Mouse (Mus musculus): ENCODE results near the gene Slc2a13. TPM values are rescaled to one million over a fixed set of nuclear protein-coding genes. Genes with fewer than 3 reads are reported as not detected.
A peak's percentile ranks its signal among the peaks of the same experiment; 100 is the strongest.

The Slc2a13 gene
- polyA plus RNA-seq, 1 experiment from 2014 or later, result 0.44 TPM

GRCm38 (mm10) chr15:91477766-91478165 is 95.3 kb downstream of the Slc2a13 start:
- peak; percentile 34 for DNase-seq (ENCODE audit: low spot score)
- WGBS, result 32% methylated on average over 5 of the region's 5 CpGs
- no peak for ATAC-seq (replicated peaks; ENCODE audit: low FRiP score)

GRCm38 (mm10) chr15:91473690-91474409 is 99.2 kb downstream of the Slc2a13 start:
- H3K36me3 ChIP-seq (ENCODE audit: control insufficient read depth, insufficient read depth, low read length), result no peaks in the 10 kb centered on the region
- no peak overlapping the region for H3K4me2 ChIP-seq
- no peaks in the 10 kb centered on the region for H3K4me1 ChIP-seq (replicated peaks; ENCODE audit: control insufficient read depth, insufficient read depth, low read length)
- H3K9ac ChIP-seq (ENCODE audit: low read depth, low read length), result no peak overlapping the region
- 72% methylated on average over 2 of the region's 2 CpGs for WGBS
- no peak overlapping the region for H3K4me3 ChIP-seq (ENCODE audit: low read depth, low read length)
- H3K27ac ChIP-seq (ENCODE audit: low read depth, low read length), result no peak overlapping the region
- no peaks in the 10 kb centered on the region for H3K9me3 ChIP-seq (ENCODE audit: control insufficient read depth, low read length)
- DNase-seq (ENCODE audit: low spot score), result no peak
- no peaks in the 10 kb centered on the region for H3K27me3 ChIP-seq (replicated peaks; ENCODE audit: control insufficient read depth, insufficient read depth, low read length)
- no peak for ATAC-seq (replicated peaks; ENCODE audit: low FRiP score)

More at GRCm38 (mm10) chr15:91477766-91478165, 95.3 kb downstream of the Slc2a13 start:
- Histone ChIP-seq H3K27ac (ENCODE audit: low read depth, low read length) (no peak overlapping the region), H3K4me1 (replicated peaks; ENCODE audit: control insufficient read depth, insufficient read depth, low read length) (no peaks in the 10 kb centered on the region), H3K4me2 (no peak overlapping the region), H3K9me3 (ENCODE audit: control insufficient read depth, low read length) (no peaks in the 10 kb centered on the region), H3K36me3 (ENCODE audit: control insufficient read depth, insufficient read depth, low read length) (no peaks in the 10 kb centered on the region), H3K9ac (ENCODE audit: low read depth, low read length) (no peak overlapping the region), H3K27me3 (replicated peaks; ENCODE audit: control insufficient read depth, insufficient read depth, low read length) (no peaks in the 10 kb centered on the region), H3K4me3 (ENCODE audit: low read depth, low read length) (no peak overlapping the region)

GRCm38 (mm10) chr15:91465331-91465730 is 107.7 kb downstream of the Slc2a13 start:
- H3K9me3 ChIP-seq (ENCODE audit: control insufficient read depth, low read length), result no peaks in the 10 kb centered on the region
- WGBS, result 73% methylated on average over 3 of the region's 3 CpGs
- H3K27ac ChIP-seq (ENCODE audit: low read depth, low read length), result no peak overlapping the region
- H3K27me3 ChIP-seq (replicated peaks; ENCODE audit: control insufficient read depth, insufficient read depth, low read length), result no peaks in the 10 kb centered on the region
- H3K36me3 ChIP-seq (ENCODE audit: control insufficient read depth, insufficient read depth, low read length), result no peaks in the 10 kb centered on the region
- no peak for DNase-seq (ENCODE audit: low spot score)
- no peak overlapping the region for H3K4me3 ChIP-seq (ENCODE audit: low read depth, low read length)
- no peak for ATAC-seq (replicated peaks; ENCODE audit: low FRiP score)
- H3K9ac ChIP-seq (ENCODE audit: low read depth, low read length), result no peak overlapping the region
- H3K4me1 ChIP-seq (replicated peaks; ENCODE audit: control insufficient read depth, insufficient read depth, low read length), result no peaks in the 10 kb centered on the region
- H3K4me2 ChIP-seq, result no peak overlapping the region

GRCm38 (mm10) chr15:91463857-91464435 is 109.1 kb downstream of the Slc2a13 start:
- Histone ChIP-seq H3K36me3 (ENCODE audit: control insufficient read depth, insufficient read depth, low read length) (no peaks in the 10 kb centered on the region), H3K27ac (ENCODE audit: low read depth, low read length) (no peak overlapping the region), H3K27me3 (replicated peaks; ENCODE audit: control insufficient read depth, insufficient read depth, low read length) (no peaks in the 10 kb centered on the region), H3K4me1 (replicated peaks; ENCODE audit: control insufficient read depth, insufficient read depth, low read length) (no peaks in the 10 kb centered on the region), H3K9ac (ENCODE audit: low read depth, low read length) (no peak overlapping the region), H3K9me3 (ENCODE audit: control insufficient read depth, low read length) (no peaks in the 10 kb centered on the region), H3K4me3 (ENCODE audit: low read depth, low read length) (no peak overlapping the region), H3K4me2 (no peak overlapping the region)
- ATAC-seq (replicated peaks; ENCODE audit: low FRiP score) (no peak), DNase-seq (ENCODE audit: low spot score) (no peak)
- 79% methylated on average over 10 of the region's 10 CpGs for WGBS

- Histone ChIP-seq H3K36me3 (ENCODE audit: control insufficient read depth, insufficient read depth, low read length) (no peaks in the 10 kb centered on the region), H3K4me1 (replicated peaks; ENCODE audit: control insufficient read depth, insufficient read depth, low read length) (no peaks in the 10 kb centered on the region), H3K9ac (ENCODE audit: low read depth, low read length) (no peak overlapping the region), H3K27ac (ENCODE audit: low read depth, low read length) (no peak overlapping the region), H3K4me2 (no peak overlapping the region), H3K4me3 (ENCODE audit: low read depth, low read length) (no peak overlapping the region), H3K27me3 (replicated peaks; ENCODE audit: control insufficient read depth, insufficient read depth, low read length) (no peaks in the 10 kb centered on the region), H3K9me3 (ENCODE audit: control insufficient read depth, low read length) (no peaks in the 10 kb centered on the region)
- 75% methylated on average over 16 of the region's 16 CpGs for whole genome bisulfite sequencing
- ATAC-seq (replicated peaks; ENCODE audit: low FRiP score), result no peak
- DNase-seq (ENCODE audit: low spot score), result no peak
Observed at GRCm38 (mm10) chr15:91463026-91463661, 109.9 kb downstream of the Slc2a13 start.

GRCm38 (mm10) chr15:91461940-91462339 is 111.1 kb downstream of the Slc2a13 start:
- H3K9me3 ChIP-seq (ENCODE audit: control insufficient read depth, low read length), result no peaks in the 10 kb centered on the region
- no peak for DNase-seq (ENCODE audit: low spot score)
- H3K36me3 ChIP-seq (ENCODE audit: control insufficient read depth, insufficient read depth, low read length), result no peaks in the 10 kb centered on the region
- H3K4me1 ChIP-seq (replicated peaks; ENCODE audit: control insufficient read depth, insufficient read depth, low read length), result no peaks in the 10 kb centered on the region
- no peak for ATAC-seq (replicated peaks; ENCODE audit: low FRiP score)
- H3K9ac ChIP-seq (ENCODE audit: low read depth, low read length), result no peak overlapping the region
- H3K4me2 ChIP-seq, result no peak overlapping the region
- no peak overlapping the region for H3K27ac ChIP-seq (ENCODE audit: low read depth, low read length)
- H3K4me3 ChIP-seq (ENCODE audit: low read depth, low read length), result no peak overlapping the region
- WGBS, result 60% methylated on average over 2 of the region's 2 CpGs
- no peaks in the 10 kb centered on the region for H3K27me3 ChIP-seq (replicated peaks; ENCODE audit: control insufficient read depth, insufficient read depth, low read length)

- no peak overlapping the region for H3K27ac ChIP-seq (ENCODE audit: low read depth, low read length)
- ATAC-seq (replicated peaks; ENCODE audit: low FRiP score) (no peak), DNase-seq (ENCODE audit: low spot score) (no peak)
- H3K36me3 ChIP-seq (ENCODE audit: control insufficient read depth, insufficient read depth, low read length), result no peaks in the 10 kb centered on the region
- no peaks in the 10 kb centered on the region for H3K27me3 ChIP-seq (replicated peaks; ENCODE audit: control insufficient read depth, insufficient read depth, low read length)
- no peaks in the 10 kb centered on the region for H3K4me1 ChIP-seq (replicated peaks; ENCODE audit: control insufficient read depth, insufficient read depth, low read length)
- no peak overlapping the region for H3K4me3 ChIP-seq (ENCODE audit: low read depth, low read length)
- 63% methylated on average over 2 of the region's 2 CpGs for WGBS
- no peak overlapping the region for H3K4me2 ChIP-seq
- no peaks in the 10 kb centered on the region for H3K9me3 ChIP-seq (ENCODE audit: control insufficient read depth, low read length)
- H3K9ac ChIP-seq (ENCODE audit: low read depth, low read length), result no peak overlapping the region
Observed at GRCm38 (mm10) chr15:91457202-91457601, 115.9 kb downstream of the Slc2a13 start.

GRCm38 (mm10) chr15:91445399-91445798 is 127.7 kb downstream of the Slc2a13 start:
- Histone ChIP-seq H3K9ac (ENCODE audit: low read depth, low read length) (no peak overlapping the region), H3K4me1 (replicated peaks; ENCODE audit: control insufficient read depth, insufficient read depth, low read length) (no peaks in the 10 kb centered on the region), H3K4me3 (ENCODE audit: low read depth, low read length) (no peak overlapping the region), H3K27ac (ENCODE audit: low read depth, low read length) (no peak overlapping the region), H3K9me3 (ENCODE audit: control insufficient read depth, low read length) (no peaks in the 10 kb centered on the region), H3K36me3 (ENCODE audit: control insufficient read depth, insufficient read depth, low read length) (no peaks in the 10 kb centered on the region), H3K4me2 (no peak overlapping the region), H3K27me3 (replicated peaks; ENCODE audit: control insufficient read depth, insufficient read depth, low read length) (no peaks in the 10 kb centered on the region)
- ATAC-seq (replicated peaks; ENCODE audit: low FRiP score) (no peak), DNase-seq (ENCODE audit: low spot score) (no peak)
- WGBS, result 84% methylated on average over 6 of the region's 6 CpGs

Measured in liver, embryonic 11.5 days (tissue).